Mouse (Mus musculus) embryonic fibroblast, embryonic 13.5 days (primary cell): ENCODE data around the gene Atp5d. TPM values are rescaled to one million over a fixed set of nuclear protein-coding genes. Genes with fewer than 3 reads are reported as not detected.

Source experiments
- H3K27ac ChIP-seq: 2 replicates; pipeline ENCODE4 v1.5.1; 2012; ENCODE audit warnings: low read length, control low read depth, inconsistent platforms; ENCODE audit not compliant: insufficient read depth
- H3K4me1 ChIP-seq: 2 replicates; pipeline ENCODE4 v1.6.1; 2011; ENCODE audit warnings: low read length; ENCODE audit not compliant: control insufficient read depth, insufficient read depth
- H3K4me3 ChIP-seq: 2 replicates; pipeline ENCODE4 v1.5.1; 2011; ENCODE audit warnings: mild to moderate bottlenecking, control low read depth, low read length; ENCODE audit not compliant: insufficient read depth
- CTCF ChIP-seq: IDR thresholded peaks from 2 replicates; pipeline ENCODE4 v1.5.1; 2011; ENCODE audit warnings: mild to moderate bottlenecking, control low read depth, low read length, moderate library complexity, borderline replicate concordance; ENCODE audit not compliant: insufficient read depth
- POLR2A ChIP-seq: IDR thresholded peaks from 2 replicates; pipeline ENCODE4 v1.6.1; 2011; ENCODE audit warnings: low read depth, mild to moderate bottlenecking, control low read depth, low read length, moderate library complexity
- polyA plus RNA-seq: library from polyadenylated mRNA; stranded (reverse); fragments of >200 nt; gene quantifications from 2 replicates; pipeline ENCODE4 v1.2.4, GENCODE M21; 2011; ENCODE audit warnings: low read depth; ENCODE audit not compliant: missing spikeins, insufficient read length

The Atp5d gene
- polyA plus RNA-seq, 1 experiment, result 202 TPM

DNA sequence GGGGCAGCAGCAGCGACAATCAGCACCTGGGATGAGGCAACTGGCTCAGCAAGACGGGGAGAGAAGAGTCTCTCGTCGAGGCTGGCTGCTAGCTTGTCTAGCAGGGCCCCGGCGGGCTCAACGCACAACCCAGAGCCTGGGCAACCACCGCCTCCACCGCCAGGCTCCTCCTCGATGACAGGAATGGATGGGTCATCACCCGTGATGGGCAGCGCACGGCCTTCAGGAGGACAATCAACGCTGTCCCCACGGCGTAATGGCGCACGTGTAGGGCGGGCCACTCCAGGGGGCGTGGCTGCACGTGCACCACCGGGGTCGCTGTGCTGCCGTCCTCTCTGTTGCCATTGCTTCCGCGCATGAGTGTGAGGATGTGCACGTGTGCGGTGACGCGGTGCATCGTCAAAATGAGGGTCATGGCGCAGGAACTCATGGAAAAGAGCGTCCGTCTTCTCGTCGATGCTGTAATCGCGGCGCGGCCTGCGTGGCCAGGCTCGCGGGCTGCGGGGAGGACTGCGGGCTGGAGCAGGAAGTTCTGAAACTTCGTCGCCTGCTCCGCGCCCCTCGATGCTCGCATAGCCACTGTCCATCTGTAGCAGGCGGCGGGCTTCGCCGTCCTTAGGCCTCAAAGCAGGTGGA, 7.0 kb upstream of the Atp5d start:
- no peaks in the 10 kb centered on the region for H3K4me1 ChIP-seq
- no peak overlapping the region for H3K27ac ChIP-seq
- H3K4me3 ChIP-seq, result no peak overlapping the region
- TF ChIP-seq POLR2A (peak; percentile 18; the same call in 1 of the 2 replicates), CTCF (no peak)

DNA sequence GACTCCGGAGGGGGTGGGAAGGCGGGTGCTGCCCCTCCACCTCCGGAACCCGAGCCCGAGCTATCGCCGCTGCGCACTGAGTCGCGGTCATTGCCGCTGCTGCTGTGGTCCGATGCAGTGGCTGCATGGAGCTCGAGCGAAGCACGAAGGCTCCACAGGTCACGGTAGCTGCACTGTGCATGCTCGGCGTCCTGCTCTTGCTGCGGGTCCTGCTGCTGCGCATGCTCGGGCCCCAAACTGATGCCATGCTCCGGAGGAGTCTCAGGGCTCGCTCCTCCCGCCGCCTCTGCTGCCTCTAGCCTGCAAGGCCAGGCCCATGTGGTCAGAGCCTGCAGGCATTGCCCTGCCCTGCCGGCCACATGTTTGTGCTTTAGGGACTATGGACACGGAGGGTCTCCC, 6.5 kb upstream of the Atp5d start:
- H3K27ac ChIP-seq, result no peak overlapping the region
- no peaks in the 10 kb centered on the region for H3K4me1 ChIP-seq
- no peak for TF ChIP-seq CTCF
- TF ChIP-seq POLR2A, result no peak
- H3K4me3 ChIP-seq, result no peak overlapping the region

DNA sequence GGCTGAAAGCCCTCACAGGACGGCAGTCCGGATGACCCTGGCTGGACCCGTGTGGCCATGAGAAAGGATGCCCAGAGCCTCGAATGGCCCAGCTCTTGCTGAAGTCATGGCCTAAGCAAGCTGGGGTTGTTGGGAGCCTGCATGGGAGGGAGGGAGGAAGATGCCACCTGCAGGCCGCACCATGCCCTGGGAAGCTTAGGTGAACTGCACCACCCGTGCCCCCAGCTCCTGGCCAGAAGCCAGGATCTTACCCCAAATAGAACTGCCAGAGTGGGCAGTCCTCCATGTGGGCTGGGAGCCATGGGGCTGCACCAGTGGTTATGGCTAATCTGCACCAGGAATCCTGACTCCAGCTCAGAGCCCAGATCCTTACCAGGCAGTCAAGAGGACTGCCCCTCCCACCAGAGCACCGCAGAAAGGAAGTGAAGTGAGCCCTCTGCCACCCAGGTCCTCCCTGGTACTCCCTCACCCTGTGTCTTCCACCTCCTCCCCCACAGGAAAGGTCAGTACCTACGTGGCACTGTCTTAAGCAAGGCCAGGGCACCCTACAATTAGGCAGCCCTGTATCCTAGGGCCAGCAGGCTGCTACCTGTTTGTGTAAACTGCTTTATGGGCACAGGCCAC, 5.1 kb upstream of the Atp5d start:
- Histone ChIP-seq H3K27ac (no peak overlapping the region), H3K4me3 (no peak overlapping the region), H3K4me1 (0 out of 2 replicates have a peak, but pooled peaks cover 2% of the 10 kb centered on the region)
- TF ChIP-seq CTCF (no peak), POLR2A (no peak)

DNA sequence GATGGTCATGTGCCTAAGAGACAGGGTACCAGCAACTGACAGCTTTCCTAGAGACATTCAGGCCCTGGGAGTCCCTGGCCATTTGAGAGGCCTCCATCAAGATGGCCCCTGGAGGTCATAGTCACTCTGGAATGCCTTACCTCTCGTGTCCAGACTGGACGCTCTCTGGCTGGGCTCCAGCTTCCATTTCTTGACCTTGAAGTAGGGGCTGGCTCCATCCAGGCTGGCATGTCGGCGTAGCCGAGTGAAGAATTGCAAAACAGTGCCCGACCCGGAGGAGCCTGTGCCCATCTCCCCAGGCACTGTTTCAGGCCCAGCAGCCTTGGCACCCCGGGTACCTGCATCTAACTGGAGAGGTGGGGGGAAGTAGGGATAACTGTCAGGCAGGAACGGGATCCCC, 4.0 kb upstream of the Atp5d start:
- H3K4me3 ChIP-seq, result no peak overlapping the region
- 0 out of 2 replicates have a peak, but pooled peaks cover 2% of the 10 kb centered on the region for H3K4me1 ChIP-seq
- TF ChIP-seq POLR2A (no peak), CTCF (no peak)
- no peak overlapping the region for H3K27ac ChIP-seq

DNA sequence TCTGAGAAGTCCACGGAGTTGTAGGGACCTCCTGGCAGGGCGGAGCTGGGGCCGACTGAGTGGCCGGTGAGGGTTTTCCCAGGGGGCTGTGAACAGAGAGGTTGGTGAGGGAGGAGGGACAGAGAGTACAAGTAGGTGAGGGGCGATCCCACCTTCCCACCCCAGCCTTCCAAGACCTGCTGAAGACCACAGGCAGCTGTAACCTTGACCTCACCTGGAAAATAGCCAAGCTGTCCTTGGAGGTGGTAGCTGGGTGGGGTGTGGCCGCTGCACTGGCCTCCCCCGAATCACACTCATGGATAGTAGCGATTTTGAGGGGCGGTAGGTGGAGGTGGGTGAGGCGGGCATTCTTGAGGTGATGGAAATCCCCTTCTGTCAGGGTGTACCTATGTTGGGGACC, 3.3 kb upstream of the Atp5d start:
- TF ChIP-seq CTCF (no peak), POLR2A (no peak)
- H3K4me1 ChIP-seq, result 0 out of 2 replicates have a peak, but pooled peaks cover 2% of the 10 kb centered on the region
- no peak overlapping the region for H3K4me3 ChIP-seq
- H3K27ac ChIP-seq, result no peak overlapping the region

DNA sequence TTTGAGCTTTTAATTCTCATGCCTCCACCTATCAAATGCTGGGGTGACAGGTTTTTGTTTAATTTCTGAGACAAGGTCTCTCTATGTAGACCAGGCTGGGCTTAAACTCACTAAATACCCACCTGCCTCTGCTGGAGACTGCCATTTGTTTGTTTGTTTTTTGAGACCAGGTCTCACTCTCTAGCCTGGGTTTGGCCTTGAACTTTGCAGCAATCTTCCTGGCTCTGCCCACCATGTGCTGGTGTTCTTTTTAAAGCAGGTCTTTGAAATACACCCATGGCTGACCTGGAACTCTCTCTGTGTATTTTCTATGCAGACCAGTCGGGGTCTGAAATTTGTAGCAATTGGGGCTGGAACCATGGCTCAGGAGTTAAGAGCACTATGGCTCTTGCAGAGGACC, 2.8 kb upstream of the Atp5d start:
- TF ChIP-seq POLR2A (no peak), CTCF (no peak)
- H3K4me1 ChIP-seq, result 0 out of 2 replicates have a peak, but pooled peaks cover 2% of the 10 kb centered on the region
- no peak overlapping the region for H3K27ac ChIP-seq
- no peak overlapping the region for H3K4me3 ChIP-seq

DNA sequence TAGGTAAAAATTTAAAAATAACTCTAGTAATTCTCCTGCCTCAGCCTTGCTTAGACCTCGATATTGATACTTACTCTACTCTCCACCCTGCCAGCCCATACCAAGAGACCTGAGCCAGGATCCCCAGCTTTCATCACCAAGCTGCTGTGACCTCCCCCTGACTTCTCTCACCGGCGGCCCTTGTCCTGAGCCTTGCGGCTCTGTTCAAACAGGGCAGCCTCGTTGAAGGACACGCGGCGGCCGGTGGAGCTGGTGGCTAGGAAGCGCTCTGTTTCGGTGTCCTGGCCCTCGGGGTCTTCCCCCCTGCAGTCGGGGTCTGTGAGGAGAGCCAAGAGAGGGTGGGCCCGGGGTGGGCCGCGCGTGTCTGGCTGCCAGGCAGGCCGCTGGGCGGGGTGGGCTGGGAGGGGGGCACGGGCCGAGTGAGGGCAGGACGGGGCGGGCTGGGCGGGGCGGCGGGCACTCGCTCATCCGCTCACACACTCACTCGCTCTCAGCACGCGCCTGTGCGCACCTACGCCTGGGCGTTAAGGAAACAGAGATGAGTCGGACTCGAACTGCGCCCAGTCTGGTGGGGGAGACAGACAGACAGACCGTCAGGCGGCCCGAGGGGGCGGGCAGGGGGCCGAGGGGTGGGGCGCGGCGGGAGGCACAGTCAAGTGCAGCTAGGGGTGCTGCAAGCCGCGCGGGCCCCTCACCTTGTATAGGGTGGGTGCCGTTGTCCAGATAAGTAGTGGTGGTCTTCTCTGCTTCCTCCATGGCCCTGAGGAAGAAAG, 2.1 kb upstream of the Atp5d start:
- Histone ChIP-seq H3K27ac (no peak overlapping the region), H3K4me3 (no peak overlapping the region), H3K4me1 (0 out of 2 replicates have a peak, but pooled peaks cover 2% of the 10 kb centered on the region)
- TF ChIP-seq POLR2A, result no peak
- no peak for TF ChIP-seq CTCF

DNA sequence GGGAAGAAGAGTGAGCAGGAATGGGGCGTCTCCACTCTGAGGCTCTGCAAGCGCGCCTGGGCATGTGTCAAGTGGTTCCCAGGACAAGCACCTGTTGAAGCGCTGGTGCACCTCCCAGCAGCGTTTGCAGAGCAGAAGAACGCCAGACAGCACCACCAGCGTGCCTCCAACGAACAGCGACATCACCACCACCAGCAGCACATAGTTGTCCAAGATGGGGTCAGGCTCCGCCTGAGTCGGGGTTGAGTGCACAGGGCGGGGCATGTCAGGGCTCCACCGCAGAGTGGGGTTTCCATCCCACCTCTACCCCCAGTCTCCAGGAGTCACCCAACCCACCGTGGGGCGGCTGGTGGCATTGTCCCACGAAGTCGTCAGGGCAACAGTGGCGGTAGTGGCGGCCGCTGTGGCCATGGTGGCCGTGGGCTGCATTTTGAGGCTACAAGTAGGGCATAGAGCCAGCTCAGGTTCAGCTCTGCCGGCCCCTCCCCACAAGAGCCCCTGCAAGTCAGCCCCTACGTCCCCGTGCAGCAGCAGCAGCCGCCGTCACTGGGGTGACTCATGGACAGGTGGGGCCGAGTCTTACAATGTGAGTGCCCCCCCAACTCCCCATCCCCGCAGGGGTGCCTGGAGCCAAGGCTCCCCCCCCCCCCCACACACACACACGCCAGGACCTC, 1.3 kb upstream of the Atp5d start:
- Histone ChIP-seq H3K4me1 (0 out of 2 replicates have a peak, but pooled peaks cover 2% of the 10 kb centered on the region), H3K27ac (no peak overlapping the region), H3K4me3 (no peak overlapping the region)
- TF ChIP-seq POLR2A (no peak), CTCF (no peak)

DNA sequence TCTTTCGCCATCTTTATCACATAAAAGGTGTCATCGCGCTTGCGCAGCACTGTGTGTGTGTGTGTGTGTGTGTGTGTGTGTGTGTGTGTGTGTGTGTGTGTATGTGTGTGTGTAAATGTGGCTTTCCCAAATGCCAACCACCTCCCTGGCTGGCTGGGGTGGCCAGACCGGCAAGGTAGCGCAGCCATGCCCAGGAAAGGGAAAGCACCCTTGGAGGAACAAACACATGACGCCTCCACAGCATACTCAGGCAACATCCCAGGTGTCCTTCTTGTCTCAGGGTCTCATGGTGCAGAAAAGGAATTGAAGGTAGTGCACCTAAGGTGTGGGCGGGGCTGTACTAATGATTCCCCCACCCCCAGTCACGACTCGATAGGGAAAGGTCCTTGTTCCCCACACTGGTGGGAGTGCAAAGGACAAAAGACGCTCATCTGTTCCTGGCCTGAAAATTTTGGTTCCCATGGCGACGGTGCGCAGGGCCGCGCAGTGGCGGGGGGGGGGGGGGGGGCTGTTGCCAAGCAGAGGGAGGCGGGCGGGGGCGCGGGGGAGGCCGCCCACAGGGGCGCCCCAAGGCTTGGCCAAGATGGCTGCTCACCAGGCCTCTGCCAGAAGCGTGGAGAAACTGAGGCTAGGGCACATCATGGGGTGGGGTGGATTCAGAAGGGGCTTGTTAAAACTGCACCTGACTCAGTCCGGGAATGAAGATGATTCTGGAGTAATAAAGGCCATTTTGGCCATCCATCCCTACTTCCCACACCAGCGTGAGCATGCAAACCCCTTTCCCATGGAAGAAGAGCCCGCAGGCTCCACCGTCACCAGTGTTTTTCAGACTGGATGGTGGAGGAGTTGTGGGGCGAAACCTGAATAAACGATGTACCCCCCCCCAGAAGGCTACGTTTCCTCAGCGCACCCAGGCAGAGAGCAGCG, 543 bp upstream of the Atp5d start:
- H3K27ac ChIP-seq, result 0 out of 2 replicates have a peak overlapping the region, but pooled peaks have one; percentile 22
- H3K4me3 ChIP-seq, result peak overlapping the region; percentile 83
- TF ChIP-seq POLR2A (peak; percentile 8; the same call in 1 of the 2 replicates), CTCF (no peak)
- 0 out of 2 replicates have a peak, but pooled peaks cover 2% of the 10 kb centered on the region for H3K4me1 ChIP-seq
